Mouse (Mus musculus): ENCODE data around the gene Isoc2b. TPM values are rescaled to one million over a fixed set of nuclear protein-coding genes. Genes with fewer than 3 reads are reported as not detected.

Gene Isoc2b
- polyA plus RNA-seq (2016; fragmentation: Nextera tagmentation; extraction: Ambion mirVana): 2.6 and 4.1 TPM in 2 replicates

GRCm38 (mm10) chr7:4870133-4870532, at the start of gene Isoc2b:
Gene Isoc2b, minus strand, starts transcription at chr7:4870258.
- Histone ChIP-seq H3K36me3 (replicated peaks) (no peaks in the 10 kb centered on the region), H3K27ac (replicated peaks) (no peak within 1 kb of the TSS), H3K9me3 (no peaks in the 10 kb centered on the region), H3K4me1 (peaks cover 17% of the 10 kb centered on the region), H3K4me3 (no peak within 1 kb of the TSS), H3K27me3 (replicated peaks; ENCODE audit: low read depth, poor library complexity, severe bottlenecking) (no peaks in the 10 kb centered on the region)
- no peak for DNase-seq (ENCODE audit: low spot score)
- 65% methylated on average over 6 of the region's 6 CpGs for WGBS

- Histone ChIP-seq H3K27me3 (replicated peaks; ENCODE audit: low read depth, poor library complexity, severe bottlenecking) (no peaks in the 10 kb centered on the region), H3K27ac (replicated peaks) (no peak overlapping the region), H3K36me3 (replicated peaks) (peaks cover 46% of the 10 kb centered on the region), H3K4me1 (peaks cover 62% of the 10 kb centered on the region), H3K4me3 (no peak overlapping the region), H3K9me3 (peaks cover 4% of the 10 kb centered on the region; the same call in 1 of the 2 replicates)
- WGBS: 82% methylated on average over 21 of the region's 21 CpGs
- no peak for DNase-seq (ENCODE audit: low spot score)
These were observed 49.0 kb upstream of the Isoc2b start for GRCm38 (mm10) chr7:4919096-4919495.

GRCm38 (mm10) chr7:4918681-4919080, 48.6 kb upstream of the Isoc2b start:
- Histone ChIP-seq H3K27me3 (replicated peaks; ENCODE audit: low read depth, poor library complexity, severe bottlenecking) (no peaks in the 10 kb centered on the region), H3K27ac (replicated peaks) (no peak overlapping the region), H3K36me3 (replicated peaks) (peaks cover 46% of the 10 kb centered on the region), H3K4me1 (peaks cover 58% of the 10 kb centered on the region), H3K4me3 (no peak overlapping the region), H3K9me3 (peaks cover 4% of the 10 kb centered on the region; the same call in 1 of the 2 replicates)
- WGBS: 94% methylated on average over 15 of the region's 15 CpGs
- DNase-seq (ENCODE audit: low spot score): no peak

GRCm38 (mm10) chr7:4917494-4917893, 47.4 kb upstream of the Isoc2b start:
- Histone ChIP-seq H3K27ac (replicated peaks) (no peak overlapping the region), H3K27me3 (replicated peaks; ENCODE audit: low read depth, poor library complexity, severe bottlenecking) (no peaks in the 10 kb centered on the region), H3K4me3 (no peak overlapping the region), H3K4me1 (peaks cover 46% of the 10 kb centered on the region), H3K36me3 (replicated peaks) (peaks cover 46% of the 10 kb centered on the region), H3K9me3 (peaks cover 4% of the 10 kb centered on the region; the same call in 1 of the 2 replicates)
- no peak for DNase-seq (ENCODE audit: low spot score)
- 90% methylated on average over 2 of the region's 2 CpGs for WGBS

GRCm38 (mm10) chr7:4915669-4916416, 45.8 kb upstream of the Isoc2b start:
- 28% methylated on average over 14 of the region's 14 CpGs for WGBS
- Histone ChIP-seq H3K36me3 (replicated peaks) (peaks cover 39% of the 10 kb centered on the region), H3K4me3 (peak overlapping the region; percentile 69), H3K27ac (replicated peaks) (peak overlapping the region; percentile 98), H3K27me3 (replicated peaks; ENCODE audit: low read depth, poor library complexity, severe bottlenecking) (no peaks in the 10 kb centered on the region), H3K4me1 (peaks cover 29% of the 10 kb centered on the region), H3K9me3 (peaks cover 4% of the 10 kb centered on the region; the same call in 1 of the 2 replicates)
- peak; percentile 35 for DNase-seq (ENCODE audit: low spot score)

- WGBS: under 1% methylated on average over 56 of the region's 56 CpGs
- H3K4me1 ChIP-seq: peaks cover 22% of the 10 kb centered on the region
These were observed 45.1 kb upstream of the Isoc2b start, which contains the start of gene Zfp628 for GRCm38 (mm10) chr7:4915007-4915665. Gene Zfp628, plus strand, starts transcription at chr7:4915217.

GRCm38 (mm10) chr7:4912248-4912647, 42.2 kb upstream of the Isoc2b start:
- 64% methylated on average over 5 of the region's 5 CpGs for WGBS
- Histone ChIP-seq H3K4me3 (no peak overlapping the region), H3K27me3 (replicated peaks; ENCODE audit: low read depth, poor library complexity, severe bottlenecking) (no peaks in the 10 kb centered on the region), H3K27ac (replicated peaks) (no peak overlapping the region), H3K4me1 (peaks cover 20% of the 10 kb centered on the region), H3K36me3 (replicated peaks) (peaks cover 3% of the 10 kb centered on the region; the same call in 1 of the 2 replicates), H3K9me3 (no peaks in the 10 kb centered on the region)
- no peak for DNase-seq (ENCODE audit: low spot score)

More at GRCm38 (mm10) chr7:4915007-4915665, 45.1 kb upstream of the Isoc2b start, which contains the start of gene Zfp628:
- Histone ChIP-seq H3K27me3 (replicated peaks; ENCODE audit: low read depth, poor library complexity, severe bottlenecking) (no peaks in the 10 kb centered on the region), H3K9me3 (no peaks in the 10 kb centered on the region; the same call in 1 of the 2 replicates), H3K4me3 (peak within 1 kb of the TSS; percentile 69), H3K27ac (replicated peaks) (peak within 1 kb of the TSS; percentile 98), H3K36me3 (replicated peaks) (peaks cover 32% of the 10 kb centered on the region)
- peak; percentile 96 for DNase-seq (ENCODE audit: low spot score)

- WGBS: 37% methylated on average over 9 of the region's 9 CpGs
- peak; percentile 77 for DNase-seq (ENCODE audit: low spot score)
- H3K36me3 ChIP-seq (replicated peaks): no peaks in the 10 kb centered on the region
- H3K27ac ChIP-seq (replicated peaks): no peak overlapping the region
- H3K4me1 ChIP-seq: peaks cover 13% of the 10 kb centered on the region
- H3K27me3 ChIP-seq (replicated peaks; ENCODE audit: low read depth, poor library complexity, severe bottlenecking): no peaks in the 10 kb centered on the region
- no peaks in the 10 kb centered on the region for H3K9me3 ChIP-seq
- no peak overlapping the region; the same call in 1 of the 2 replicates for H3K4me3 ChIP-seq
These were observed 41.5 kb upstream of the Isoc2b start for GRCm38 (mm10) chr7:4911561-4911960.

GRCm38 (mm10) chr7:4906466-4906950, 36.5 kb upstream of the Isoc2b start, which contains the start of gene Gm36210:
Gene Gm36210, minus strand, starts transcription at chr7:4906516.
- DNase-seq (ENCODE audit: low spot score): no peak
- H3K4me1 ChIP-seq: no peaks in the 10 kb centered on the region
- H3K27me3 ChIP-seq (replicated peaks; ENCODE audit: low read depth, poor library complexity, severe bottlenecking): no peaks in the 10 kb centered on the region
- WGBS: 62% methylated on average over 10 of the region's 10 CpGs
- H3K27ac ChIP-seq (replicated peaks): no peak within 1 kb of the TSS
- H3K9me3 ChIP-seq: no peaks in the 10 kb centered on the region
- no peaks in the 10 kb centered on the region for H3K36me3 ChIP-seq (replicated peaks)
- no peak within 1 kb of the TSS for H3K4me3 ChIP-seq

- 80% methylated on average over 9 of the region's 9 CpGs for WGBS
- DNase-seq (ENCODE audit: low spot score): no peak
- peaks cover 18% of the 10 kb centered on the region for H3K4me1 ChIP-seq
- H3K27me3 ChIP-seq (replicated peaks; ENCODE audit: low read depth, poor library complexity, severe bottlenecking): peaks cover 32% of the 10 kb centered on the region
- H3K27ac ChIP-seq (replicated peaks): no peak overlapping the region
- H3K9me3 ChIP-seq: peaks cover 6% of the 10 kb centered on the region
- no peaks in the 10 kb centered on the region for H3K36me3 ChIP-seq (replicated peaks)
- H3K4me3 ChIP-seq: no peak overlapping the region
These were observed 32.3 kb upstream of the Isoc2b start for GRCm38 (mm10) chr7:4902404-4902803.

- WGBS: 42% methylated on average over 8 of the region's 8 CpGs
- peaks cover 32% of the 10 kb centered on the region for H3K27me3 ChIP-seq (replicated peaks; ENCODE audit: low read depth, poor library complexity, severe bottlenecking)
- no peak overlapping the region for H3K4me3 ChIP-seq
- H3K9me3 ChIP-seq: peaks cover 6% of the 10 kb centered on the region
- H3K27ac ChIP-seq (replicated peaks): no peak overlapping the region
- peak; percentile 63 for DNase-seq (ENCODE audit: low spot score)
- H3K4me1 ChIP-seq: peaks cover 22% of the 10 kb centered on the region
- no peaks in the 10 kb centered on the region for H3K36me3 ChIP-seq (replicated peaks)
These were observed 31.1 kb upstream of the Isoc2b start for GRCm38 (mm10) chr7:4901171-4901570.

GRCm38 (mm10) chr7:4900523-4900851, 30.4 kb upstream of the Isoc2b start:
- peak overlapping the region; percentile 47 for H3K4me3 ChIP-seq
- peaks cover 32% of the 10 kb centered on the region for H3K27me3 ChIP-seq (replicated peaks; ENCODE audit: low read depth, poor library complexity, severe bottlenecking)
- DNase-seq (ENCODE audit: low spot score): no peak
- H3K27ac ChIP-seq (replicated peaks): no peak overlapping the region
- peaks cover 22% of the 10 kb centered on the region for H3K4me1 ChIP-seq
- H3K9me3 ChIP-seq: peaks cover 6% of the 10 kb centered on the region
- WGBS: 19% methylated on average over 11 of the region's 11 CpGs
- no peaks in the 10 kb centered on the region for H3K36me3 ChIP-seq (replicated peaks)

All from embryonic facial prominence, embryonic 10.5 days (tissue).